Mouse (Mus musculus): Measurements from ENCODE around the gene Leng9. TPM values are rescaled to one million over a fixed set of nuclear protein-coding genes. Genes with fewer than 3 reads are reported as not detected.
"Not testable (repeated sequence)": the region's sequence is repeated elsewhere in the genome, so short reads cannot be mapped to it uniquely, and the experiment has no call there.

The Leng9 gene
- total RNA-seq (2021), result 1 to 10 TPM; 5.2 to 6.2 TPM

- DNase-seq (ENCODE audit: extremely low spot score in 1 of 2, low spot score in 2 of 2), result peak in 1 of 2 experiments; percentile 64
- intact Hi-C loops (cut with DNase I), result no loop called here
These were observed at the start of gene Leng9 for GRCm38 (mm10) chr7:4150059-4150541. Gene Leng9, minus strand, starts transcription at chr7:4150374.

DNA sequence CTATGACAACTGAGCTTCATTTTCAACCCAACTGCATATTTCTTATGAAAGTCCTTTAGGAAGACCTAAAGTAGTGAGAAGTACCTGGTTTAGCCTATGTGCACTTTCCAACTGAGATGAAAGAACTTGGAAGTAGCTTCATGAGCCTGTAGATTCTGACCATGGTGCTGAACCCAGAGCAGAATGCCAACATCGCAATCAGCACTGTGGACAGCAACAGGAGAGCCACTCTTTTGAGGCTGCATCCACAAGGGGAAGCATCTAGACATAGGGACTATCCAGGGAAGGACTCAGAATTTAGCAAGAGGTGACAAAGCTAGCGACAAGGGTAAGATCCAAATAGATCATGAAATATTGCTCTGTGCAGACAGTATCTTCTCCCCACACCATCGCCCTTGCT lies 28.3 kb upstream of the Leng9 start:
- intact Hi-C loops (cut with DNase I), result no loop called here
- peak in 1 of 2 experiments; percentile 26 for DNase-seq (ENCODE audit: extremely low spot score in 1 of 2, low spot score in 2 of 2)

DNA sequence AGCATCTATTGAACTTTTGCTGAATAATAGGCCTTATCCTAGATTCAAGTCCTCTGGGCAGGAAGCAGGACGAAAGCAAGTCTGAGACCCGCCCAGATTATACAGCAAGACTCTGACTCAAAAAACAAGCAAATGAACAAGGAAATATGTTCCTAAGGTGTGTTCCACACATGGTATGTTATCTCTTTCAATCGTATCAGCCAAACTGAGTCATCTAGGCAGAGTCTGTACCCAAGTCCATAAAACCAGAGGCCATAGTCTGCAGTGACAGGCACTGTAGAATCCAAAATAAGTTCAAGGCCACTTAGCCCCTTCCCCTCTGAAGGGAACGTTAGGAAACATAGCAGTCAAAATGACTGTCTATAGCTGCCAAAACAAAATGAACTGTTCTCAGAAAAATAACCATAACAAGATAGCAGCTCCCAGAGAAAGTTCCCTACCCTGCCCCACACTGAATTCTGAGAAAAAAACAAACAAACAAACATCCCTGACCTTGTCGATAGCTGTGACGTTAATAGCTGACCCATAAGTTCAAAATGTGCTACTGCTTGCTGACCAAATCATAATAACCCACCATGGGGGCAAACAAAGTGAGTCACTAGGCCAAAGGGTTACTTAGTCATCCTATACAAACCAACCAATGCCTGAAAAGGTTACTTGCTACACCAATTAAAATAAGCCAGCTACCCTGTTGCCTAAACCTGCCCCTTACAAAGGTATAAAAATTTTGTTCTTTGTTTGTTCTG lies 20.2 kb upstream of the Leng9 start:
- DNase-seq (ENCODE audit: extremely low spot score in 1 of 2, low spot score in 2 of 2), result no peak
- intact Hi-C loops (cut with DNase I), result no loop called here

- intact Hi-C loops (cut with DNase I), result no loop called here
- DNase-seq (ENCODE audit: extremely low spot score in 1 of 2, low spot score in 2 of 2), result no peak
These were observed 16.9 kb upstream of the Leng9 start for GRCm38 (mm10) chr7:4167098-4167497.

DNA sequence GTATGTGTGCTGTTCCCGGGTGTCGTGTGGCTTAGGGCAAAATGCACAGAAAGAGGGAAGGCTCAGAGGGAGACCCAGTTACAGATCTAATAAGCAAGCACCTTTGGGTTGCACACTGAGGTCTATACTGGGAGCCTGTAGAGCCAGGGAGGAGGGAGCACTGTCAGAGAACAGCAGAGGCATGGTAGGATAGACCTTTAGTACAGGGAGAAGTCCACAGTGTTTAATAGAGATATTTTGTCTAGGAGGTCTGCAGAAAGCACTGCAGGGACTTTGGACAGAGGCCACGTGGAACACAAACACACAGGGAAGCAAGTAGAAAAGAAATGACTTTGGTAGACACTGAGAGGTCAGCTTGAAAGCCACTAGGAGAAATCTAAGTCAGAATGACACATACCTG lies 15.1 kb upstream of the Leng9 start:
- no peak for DNase-seq (ENCODE audit: extremely low spot score in 1 of 2, low spot score in 2 of 2)
- intact Hi-C loops (cut with DNase I), result no loop called here

DNA sequence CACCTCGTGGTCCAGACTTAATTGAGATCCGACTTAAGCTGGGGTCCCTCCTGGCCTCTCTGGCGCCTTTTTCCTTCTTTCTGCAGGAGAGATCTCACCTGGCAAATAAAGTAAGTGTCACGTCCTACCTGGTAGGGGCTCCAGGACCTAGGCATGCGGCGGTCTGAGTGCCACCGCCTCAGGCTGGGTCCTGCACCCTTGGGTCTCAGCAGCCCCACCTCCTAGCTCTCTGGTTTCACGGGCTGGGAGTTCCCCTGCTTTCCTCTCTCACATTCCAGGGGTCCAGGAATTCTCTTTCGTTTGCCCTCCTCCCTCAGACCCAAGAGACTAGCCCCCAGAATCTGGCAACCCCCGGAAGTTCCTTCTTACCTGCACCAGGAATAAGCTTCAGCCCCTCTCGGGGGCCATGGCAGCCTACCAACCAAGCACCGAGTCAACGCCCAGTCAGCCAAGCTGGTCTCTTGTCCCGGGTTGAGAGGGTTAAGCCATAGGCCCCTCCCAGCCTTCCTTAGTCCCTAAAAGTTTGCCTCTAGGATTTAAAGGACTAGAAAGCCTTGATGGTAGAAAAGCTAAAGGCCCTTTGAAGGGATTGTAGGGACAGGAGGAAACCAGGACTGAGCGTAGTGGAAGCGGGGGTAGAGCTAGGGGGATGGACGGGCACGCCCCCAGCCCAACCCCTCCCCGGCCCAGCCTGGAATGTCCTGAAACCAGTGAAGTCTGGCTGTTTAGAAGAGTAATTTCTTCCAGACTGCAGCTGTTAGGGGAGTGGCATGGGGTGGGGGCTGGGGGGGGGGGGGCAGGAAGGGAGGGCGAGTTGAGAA lies 14.1 kb upstream of the Leng9 start, which contains the start of gene Cdc42ep5:
Cdc42ep5 (minus strand) TSS at position 771 of the 821 bp plus-strand sequence.
- intact Hi-C loops (cut with DNase I), result no loop called here

DNA sequence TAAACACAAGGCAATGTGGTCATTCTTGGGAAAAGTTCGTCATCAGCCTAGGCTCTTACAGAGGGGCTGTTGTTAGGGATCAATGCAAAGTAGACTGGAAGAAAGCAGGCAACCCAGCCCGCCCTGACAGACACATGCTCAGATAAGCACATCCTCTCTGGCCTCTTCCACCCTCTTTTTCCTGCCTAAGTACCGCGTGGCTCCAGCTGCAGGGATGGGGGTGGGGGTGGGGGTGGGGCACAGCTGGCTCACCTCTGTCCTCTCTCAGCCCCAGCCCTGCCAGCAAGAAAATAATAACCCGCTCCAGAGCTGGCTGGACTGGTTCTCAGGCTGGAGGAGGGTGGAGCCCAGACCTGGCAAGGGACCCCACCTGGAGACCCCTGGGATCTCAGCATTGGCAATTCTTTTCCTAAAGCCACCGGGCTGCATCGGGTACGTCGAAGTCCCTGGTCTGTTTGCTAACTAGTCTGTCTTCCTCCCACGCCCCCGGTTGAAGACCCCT lies 13.4 kb upstream of the Leng9 start:
- intact Hi-C loops (cut with DNase I), result no loop called here
- no peak for DNase-seq (ENCODE audit: extremely low spot score in 1 of 2, low spot score in 2 of 2)

More for the DNA sequence above, 14.1 kb upstream of the Leng9 start, which contains the start of gene Cdc42ep5:
- peak in 1 of 2 experiments; percentile 67 for DNase-seq (ENCODE audit: extremely low spot score in 1 of 2, low spot score in 2 of 2)

DNA sequence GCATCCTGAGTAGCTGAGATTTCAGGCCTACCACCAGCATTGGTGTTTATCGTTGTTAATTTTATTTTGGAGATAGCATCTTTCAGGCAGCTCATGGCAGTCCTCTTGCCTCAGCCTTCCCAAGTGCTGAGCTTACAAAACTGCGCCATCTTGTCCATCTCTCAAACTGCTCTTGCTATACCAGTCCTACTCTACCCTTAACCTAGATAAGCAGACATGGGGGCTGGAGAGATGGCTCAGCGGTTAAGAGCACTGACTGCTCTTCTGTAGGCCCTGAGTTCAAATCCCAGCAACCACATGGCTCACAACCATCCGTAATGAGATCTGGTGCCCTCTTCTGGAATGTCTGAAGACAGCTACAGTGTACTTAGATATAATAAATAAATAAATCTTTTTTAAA lies 11.4 kb upstream of the Leng9 start:
- DNase-seq (ENCODE audit: extremely low spot score in 1 of 2, low spot score in 2 of 2); intact Hi-C loops (cut with DNase I): not testable (repeated sequence)

DNA sequence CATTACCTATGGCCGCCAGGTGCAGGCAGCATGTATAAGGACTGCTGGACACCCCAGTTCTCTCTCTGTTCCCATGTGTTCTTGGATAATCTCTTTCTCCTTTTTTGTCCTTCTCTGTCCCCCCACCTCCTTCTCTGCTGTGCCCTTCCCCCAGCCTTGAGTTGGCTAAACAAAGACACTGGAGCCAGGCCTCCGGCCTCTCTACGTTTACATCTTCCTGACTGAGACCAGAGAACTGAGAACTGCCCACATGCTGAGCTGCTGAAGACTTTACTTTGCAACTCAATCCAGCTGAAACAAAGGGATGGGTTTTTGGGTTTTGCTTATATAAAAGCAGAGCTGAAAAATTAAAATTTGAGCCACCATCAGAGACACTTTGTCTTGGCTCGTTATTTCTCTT lies 4.8 kb upstream of the Leng9 start:
- DNase-seq (ENCODE audit: extremely low spot score in 1 of 2, low spot score in 2 of 2), result no peak
- intact Hi-C loops (cut with DNase I), result no loop called here

DNA sequence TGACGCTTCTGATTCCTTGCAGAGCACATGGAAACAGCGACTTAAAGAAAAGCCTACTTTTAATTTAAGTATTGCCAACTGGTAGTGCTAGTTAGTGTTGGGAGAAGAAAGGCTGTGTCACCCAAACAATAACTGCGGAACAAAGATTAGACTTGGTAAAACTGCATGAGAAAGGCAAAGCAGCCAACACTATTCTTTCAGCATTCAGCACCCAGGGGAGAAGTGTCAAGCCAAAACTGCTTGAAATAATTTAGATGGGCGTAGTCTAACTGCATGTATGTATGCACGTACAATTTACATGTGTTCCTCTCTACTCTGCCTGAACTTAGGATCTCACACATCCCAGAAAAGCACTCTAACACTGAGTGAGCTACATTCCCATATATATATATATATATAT lies 4.2 kb upstream of the Leng9 start:
- intact Hi-C loops (cut with DNase I), result no loop called here
- no peak for DNase-seq (ENCODE audit: extremely low spot score in 1 of 2, low spot score in 2 of 2)

- intact Hi-C loops (cut with DNase I), result no loop called here
- DNase-seq (ENCODE audit: extremely low spot score in 1 of 2, low spot score in 2 of 2), result peak in 1 of 2 experiments; percentile 58
These were observed 1.1 kb upstream of the Leng9 start for GRCm38 (mm10) chr7:4151241-4151640.

DNA sequence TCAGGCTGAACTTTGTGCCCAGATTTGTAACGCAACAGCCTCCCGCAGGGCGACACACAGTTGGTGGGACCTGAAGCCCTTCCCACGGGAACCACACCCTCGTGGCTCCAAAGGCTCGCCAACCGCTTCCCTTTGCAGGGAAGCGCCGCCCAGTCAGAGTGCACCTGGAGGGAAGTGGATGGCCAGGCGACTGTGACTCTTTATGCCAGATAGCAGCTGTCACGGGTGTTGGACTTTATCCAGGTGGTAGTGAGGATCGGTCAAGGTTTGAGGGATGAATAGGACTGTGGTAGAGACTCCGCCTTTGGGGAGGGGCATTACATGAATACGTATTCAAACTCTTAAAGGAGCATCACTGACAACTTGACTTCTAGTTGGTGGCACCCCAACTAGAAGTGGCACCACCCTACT lies 642 bp upstream of the Leng9 start:
- intact Hi-C loops (cut with DNase I), result no loop called here
- peak in 1 of 2 experiments; percentile 66 for DNase-seq (ENCODE audit: extremely low spot score in 1 of 2, low spot score in 2 of 2)

- DNase-seq (ENCODE audit: extremely low spot score in 1 of 2, low spot score in 2 of 2), result peak; percentile 79 to 87
- intact Hi-C loops (cut with DNase I), result loop anchor here (2.0 to 10.0 kb wide), 2 partner anchors 277 to 455 kb away; partner anchors contain the start of genes Mboat7 and Tsen34
These were observed 742 bp downstream of the Leng9 start for GRCm38 (mm10) chr7:4149209-4150054.

- DNase-seq (ENCODE audit: extremely low spot score in 1 of 2, low spot score in 2 of 2), result peak in 1 of 2 experiments; percentile 59
- intact Hi-C loops (cut with DNase I), result loop anchor here (2.0 to 10.0 kb wide), 2 partner anchors 278 to 454 kb away; partner anchors contain the start of genes Mboat7 and Tsen34
These were observed 1.6 kb downstream of the Leng9 start for GRCm38 (mm10) chr7:4148341-4149208.

DNA sequence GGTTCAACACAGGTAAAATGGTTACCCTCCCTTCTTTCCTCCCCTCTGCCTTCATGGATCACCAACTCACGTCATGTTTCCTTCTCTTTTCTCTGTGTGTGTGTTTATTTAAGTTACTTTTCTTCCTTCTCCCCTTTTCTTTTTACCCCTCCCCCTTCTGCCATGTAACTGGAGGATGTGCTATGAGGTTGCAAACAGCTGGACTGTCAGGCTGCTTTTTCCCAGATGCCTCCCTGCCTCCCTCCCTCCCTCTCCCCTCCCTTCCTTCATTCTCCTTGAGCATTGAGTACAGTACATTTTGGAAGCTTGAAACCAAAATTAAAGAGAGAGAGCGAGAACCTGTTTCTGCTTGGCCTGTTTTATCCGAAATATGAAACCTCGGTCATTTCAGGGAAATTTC lies 2.3 kb downstream of the Leng9 start:
- intact Hi-C loops (cut with DNase I), result loop anchor here (2.0 to 10.0 kb wide), 2 partner anchors 279 to 453 kb away; partner anchors contain the start of genes Mboat7 and Tsen34
- no peak for DNase-seq (ENCODE audit: extremely low spot score in 1 of 2, low spot score in 2 of 2)

DNA sequence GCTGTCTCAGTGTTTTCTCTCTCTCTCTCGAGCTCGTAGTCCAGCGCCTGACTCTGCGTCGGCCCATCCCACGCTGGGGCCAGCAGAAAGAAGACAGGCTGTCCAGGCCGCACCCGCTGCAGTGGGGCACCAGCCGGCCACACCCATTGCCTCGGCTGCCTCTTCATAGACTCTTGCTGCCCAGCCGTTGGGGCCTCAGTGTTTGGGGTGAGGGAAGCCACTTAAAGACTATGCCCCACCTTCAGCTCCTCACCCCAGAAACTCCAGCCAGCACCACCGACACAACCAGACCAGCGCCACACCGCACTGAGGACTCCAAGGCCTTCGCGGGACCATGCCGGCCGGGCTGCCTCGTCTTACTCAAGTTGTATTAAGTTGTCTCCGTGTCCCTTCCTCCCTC lies 2.8 kb downstream of the Leng9 start:
- intact Hi-C loops (cut with DNase I), result loop anchor here (10.0 kb wide), 1 partner anchor 453 kb away; the partner anchor contains the start of genes Mboat7 and Tsen34
- DNase-seq (ENCODE audit: extremely low spot score in 1 of 2, low spot score in 2 of 2), result peak in 1 of 2 experiments; percentile 44

Measured in left cerebral cortex, postnatal 10 days (tissue).